Comparison of ENCODE assay signal across 8 mouse cellular contexts in genomic region chr1:137074787-137075186, GRCm38 (mm10).
DNase-seq lines count a peak whose midpoint lies in the region; ATAC-seq lines count a peak whose summit lies in the region.

No protein-coding gene starts in this region.

- no peaks in the 10 kb centered on the region for H3K9me3 ChIP-seq in forebrain, embryonic 12.5 days
- no peaks in the 10 kb centered on the region for H3K9me3 ChIP-seq in forebrain, embryonic 10.5 days
- no peaks in the 10 kb centered on the region for H3K9me3 ChIP-seq in forebrain, embryonic 14.5 days (replicated peaks; ENCODE audit: control insufficient read depth, low read length)
- no peaks in the 10 kb centered on the region for H3K9me3 ChIP-seq in neural tube, embryonic 13.5 days

- H3K4me1 ChIP-seq in forebrain, embryonic 12.5 days: no peaks in the 10 kb centered on the region
- H3K4me1 ChIP-seq in forebrain, embryonic 10.5 days: no peaks in the 10 kb centered on the region
- no peaks in the 10 kb centered on the region for H3K4me1 ChIP-seq in forebrain, embryonic 14.5 days (ENCODE audit: control insufficient read depth, insufficient read depth, low read length)
- peaks cover 3% of the 10 kb centered on the region; the same call in 1 of the 2 replicates for H3K4me1 ChIP-seq in neural tube, embryonic 13.5 days (replicated peaks)

- DNase-seq in forebrain, embryonic 10.5 days (ENCODE audit: extremely low spot score, low spot score): no peak
- peak; percentile 10 for DNase-seq in A20 (ENCODE audit: low read depth, low spot score)
- DNase-seq in forebrain, embryonic 14.5 days (ENCODE audit: low spot score): peak; percentile 81
- DNase-seq in layer of hippocampus, adult 9-10 months (ENCODE audit: low spot score): peak; percentile 55
- DNase-seq in spleen, postnatal 36 days (ENCODE audit: low spot score in 2 of 2): no peak
- DNase-seq in adrenal gland, adult 8-10 months: no peak

- H3K4me2 ChIP-seq in forebrain, embryonic 12.5 days: no peak overlapping the region
- H3K4me2 ChIP-seq in forebrain, embryonic 14.5 days (ENCODE audit: low read length): no peak overlapping the region
- peak overlapping the region; percentile 36; the same call in 1 of the 2 replicates for H3K4me2 ChIP-seq in neural tube, embryonic 13.5 days

- H3K27ac ChIP-seq in forebrain, embryonic 12.5 days: no peak overlapping the region
- H3K27ac ChIP-seq in forebrain, embryonic 10.5 days: no peak overlapping the region
- no peak overlapping the region for H3K27ac ChIP-seq in forebrain, embryonic 14.5 days (ENCODE audit: low read depth, low read length)
- H3K27ac ChIP-seq in neural tube, embryonic 13.5 days (replicated peaks): no peak overlapping the region

- H3K27me3 ChIP-seq in forebrain, embryonic 12.5 days: no peaks in the 10 kb centered on the region
- H3K27me3 ChIP-seq in forebrain, embryonic 10.5 days (ENCODE audit: poor library complexity, severe bottlenecking): no peaks in the 10 kb centered on the region
- no peaks in the 10 kb centered on the region for H3K27me3 ChIP-seq in forebrain, embryonic 14.5 days (replicated peaks; ENCODE audit: control insufficient read depth, insufficient read depth, low read length)
- H3K27me3 ChIP-seq in neural tube, embryonic 13.5 days: no peaks in the 10 kb centered on the region

- ATAC-seq in forebrain, embryonic 12.5 days (ENCODE audit: low FRiP score): peak; percentile 27; the same call in 1 of the 2 replicates
- ATAC-seq in forebrain, embryonic 14.5 days: peak; percentile 83; the same call in 1 of the 2 replicates
- ATAC-seq in neural tube, embryonic 13.5 days (ENCODE audit: low read depth): peak; percentile 61; the same call in 1 of the 2 replicates

- 71% methylated on average over 9 of the region's 9 CpGs for WGBS in forebrain, embryonic 12.5 days
- WGBS in forebrain, embryonic 10.5 days: 81% methylated on average over 9 of the region's 9 CpGs
- WGBS in forebrain, embryonic 14.5 days: 80% methylated on average over 9 of the region's 9 CpGs
- 54% methylated on average over 9 of the region's 9 CpGs for WGBS in neural tube, embryonic 13.5 days

- H3K9ac ChIP-seq in forebrain, embryonic 12.5 days: no peak overlapping the region
- H3K9ac ChIP-seq in forebrain, embryonic 14.5 days (ENCODE audit: low read length): no peak overlapping the region
- H3K9ac ChIP-seq in neural tube, embryonic 13.5 days: no peak overlapping the region

- no peak overlapping the region for H3K4me3 ChIP-seq in forebrain, embryonic 12.5 days (replicated peaks)
- no peak overlapping the region for H3K4me3 ChIP-seq in forebrain, embryonic 10.5 days
- H3K4me3 ChIP-seq in forebrain, embryonic 14.5 days (ENCODE audit: low read depth, low read length): no peak overlapping the region
- H3K4me3 ChIP-seq in neural tube, embryonic 13.5 days: no peak overlapping the region

- H3K36me3 ChIP-seq in forebrain, embryonic 12.5 days (replicated peaks): no peaks in the 10 kb centered on the region
- no peaks in the 10 kb centered on the region for H3K36me3 ChIP-seq in forebrain, embryonic 10.5 days (replicated peaks)
- H3K36me3 ChIP-seq in forebrain, embryonic 14.5 days (ENCODE audit: control insufficient read depth, insufficient read depth, low read length): no peaks in the 10 kb centered on the region
- no peaks in the 10 kb centered on the region for H3K36me3 ChIP-seq in neural tube, embryonic 13.5 days

Comparison
In these comparisons a context has a peak if more than half of its experiments do, and no peak if none do; other contexts are left out.
1. DNase-seq: peak in A20 (single experiment), forebrain, embryonic 14.5 days (single experiment) and layer of hippocampus, adult 9-10 months (single experiment); none in forebrain, embryonic 10.5 days (single experiment), spleen, postnatal 36 days (0 of 2) and adrenal gland, adult 8-10 months (single experiment).
2. ATAC-seq: peak in every context shown above with its lines; median percentile 83 in forebrain, embryonic 14.5 days; 61 in neural tube, embryonic 13.5 days; 27 in forebrain, embryonic 12.5 days.